Mouse (Mus musculus): ENCODE measurements around the gene Slc1a2. TPM values are rescaled to one million over a fixed set of nuclear protein-coding genes. Genes with fewer than 3 reads are reported as not detected.

Slc1a2 gene
- polyA plus RNA-seq, 1 experiment, result not detected

- no peaks in the 10 kb centered on the region for H3K79me3 ChIP-seq (ENCODE audit: low read depth)
- TF ChIP-seq FOSL1 (IDR thresholded peaks at IDR 0.05; ENCODE audit: insufficient read depth, low read length, poor library complexity, severe bottlenecking) (no peak), USF1 (IDR thresholded peaks at IDR 0.05; ENCODE audit: low read depth) (no peak), MAX (IDR thresholded peaks at IDR 0.05) (no peak), MYOD1 (IDR thresholded peaks at IDR 0.05; ENCODE audit: control insufficient read depth, insufficient read length, low read depth) (no peak), CTCF (IDR thresholded peaks at IDR 0.05; ENCODE audit: control insufficient read depth, insufficient read depth, insufficient read length) (no peak), MYOG (IDR thresholded peaks at IDR 0.05; ENCODE audit: control insufficient read depth, extremely low read depth, insufficient read length) (no peak), CEBPB (IDR thresholded peaks at IDR 0.05; ENCODE audit: low read depth) (no peak)
- no peaks in the 10 kb centered on the region for H3K36me3 ChIP-seq (ENCODE audit: control insufficient read depth, insufficient read depth)
- H3ac ChIP-seq (ENCODE audit: control insufficient read depth, insufficient read length, low read depth), result no peak overlapping the region
- H3K4me3 ChIP-seq (ENCODE audit: insufficient read depth, poor library complexity, severe bottlenecking), result no peak overlapping the region
- peaks cover 21% of the 10 kb centered on the region for H3K27me3 ChIP-seq (ENCODE audit: control insufficient read depth, insufficient read depth, insufficient read length)
- no peaks in the 10 kb centered on the region for H3K79me2 ChIP-seq (ENCODE audit: control insufficient read depth, insufficient read depth)
Measured at GRCm38 (mm10) chr2:102700695-102701094, 42.2 kb downstream of the Slc1a2 start.

- Histone ChIP-seq H3ac (ENCODE audit: control insufficient read depth, insufficient read length, low read depth) (no peak overlapping the region), H3K79me3 (ENCODE audit: low read depth) (no peaks in the 10 kb centered on the region), H3K36me3 (ENCODE audit: control insufficient read depth, insufficient read depth) (no peaks in the 10 kb centered on the region), H3K79me2 (ENCODE audit: control insufficient read depth, insufficient read depth) (no peaks in the 10 kb centered on the region), H3K27me3 (ENCODE audit: control insufficient read depth, insufficient read depth, insufficient read length) (peaks cover 18% of the 10 kb centered on the region), H3K4me3 (ENCODE audit: insufficient read depth, poor library complexity, severe bottlenecking) (no peak overlapping the region)
- TF ChIP-seq MYOG (IDR thresholded peaks at IDR 0.05; ENCODE audit: control insufficient read depth, extremely low read depth, insufficient read length) (no peak), FOSL1 (IDR thresholded peaks at IDR 0.05; ENCODE audit: insufficient read depth, low read length, poor library complexity, severe bottlenecking) (no peak), CEBPB (IDR thresholded peaks at IDR 0.05; ENCODE audit: low read depth) (no peak), MAX (IDR thresholded peaks at IDR 0.05) (no peak), CTCF (IDR thresholded peaks at IDR 0.05; ENCODE audit: control insufficient read depth, insufficient read depth, insufficient read length) (no peak), USF1 (IDR thresholded peaks at IDR 0.05; ENCODE audit: low read depth) (no peak), MYOD1 (IDR thresholded peaks at IDR 0.05; ENCODE audit: control insufficient read depth, insufficient read length, low read depth) (no peak)
Measured at GRCm38 (mm10) chr2:102701382-102701781, 42.9 kb downstream of the Slc1a2 start.

- H3K79me3 ChIP-seq (ENCODE audit: low read depth), result no peaks in the 10 kb centered on the region
- no peaks in the 10 kb centered on the region for H3K36me3 ChIP-seq (ENCODE audit: control insufficient read depth, insufficient read depth)
- H3K4me3 ChIP-seq (ENCODE audit: insufficient read depth, poor library complexity, severe bottlenecking), result no peak overlapping the region
- H3K79me2 ChIP-seq (ENCODE audit: control insufficient read depth, insufficient read depth), result no peaks in the 10 kb centered on the region
- no peak for TF ChIP-seq CEBPB (IDR thresholded peaks at IDR 0.05; ENCODE audit: low read depth)
- TF ChIP-seq FOSL1 (IDR thresholded peaks at IDR 0.05; ENCODE audit: insufficient read depth, low read length, poor library complexity, severe bottlenecking), result no peak
- no peak for TF ChIP-seq USF1 (IDR thresholded peaks at IDR 0.05; ENCODE audit: low read depth)
- H3K27me3 ChIP-seq (ENCODE audit: control insufficient read depth, insufficient read depth, insufficient read length), result peaks cover 11% of the 10 kb centered on the region
- no peak overlapping the region for H3ac ChIP-seq (ENCODE audit: control insufficient read depth, insufficient read length, low read depth)
Measured at GRCm38 (mm10) chr2:102703556-102703955, 45.1 kb downstream of the Slc1a2 start.

- Histone ChIP-seq H3ac (ENCODE audit: control insufficient read depth, insufficient read length, low read depth) (no peak overlapping the region), H3K79me3 (ENCODE audit: low read depth) (no peaks in the 10 kb centered on the region), H3K79me2 (ENCODE audit: control insufficient read depth, insufficient read depth) (no peaks in the 10 kb centered on the region), H3K36me3 (ENCODE audit: control insufficient read depth, insufficient read depth) (no peaks in the 10 kb centered on the region), H3K27me3 (ENCODE audit: control insufficient read depth, insufficient read depth, insufficient read length) (peaks cover 12% of the 10 kb centered on the region), H3K4me3 (ENCODE audit: insufficient read depth, poor library complexity, severe bottlenecking) (no peak overlapping the region)
- TF ChIP-seq FOSL1 (IDR thresholded peaks at IDR 0.05; ENCODE audit: insufficient read depth, low read length, poor library complexity, severe bottlenecking) (no peak), MYOG (IDR thresholded peaks at IDR 0.05; ENCODE audit: control insufficient read depth, extremely low read depth, insufficient read length) (no peak), CTCF (IDR thresholded peaks at IDR 0.05; ENCODE audit: control insufficient read depth, insufficient read depth, insufficient read length) (no peak), CEBPB (IDR thresholded peaks at IDR 0.05; ENCODE audit: low read depth) (no peak), MAX (IDR thresholded peaks at IDR 0.05) (no peak), MYOD1 (IDR thresholded peaks at IDR 0.05; ENCODE audit: control insufficient read depth, insufficient read length, low read depth) (no peak), USF1 (IDR thresholded peaks at IDR 0.05; ENCODE audit: low read depth) (no peak)
Measured at GRCm38 (mm10) chr2:102704781-102705180, 46.3 kb downstream of the Slc1a2 start.

GRCm38 (mm10) chr2:102711511-102711910 lies 53.1 kb downstream of the Slc1a2 start:
- no peaks in the 10 kb centered on the region for H3K36me3 ChIP-seq (ENCODE audit: control insufficient read depth, insufficient read depth)
- no peak for TF ChIP-seq MYOD1 (IDR thresholded peaks at IDR 0.05; ENCODE audit: control insufficient read depth, insufficient read length, low read depth)
- TF ChIP-seq CEBPB (IDR thresholded peaks at IDR 0.05; ENCODE audit: low read depth), result no peak
- TF ChIP-seq MYOG (IDR thresholded peaks at IDR 0.05; ENCODE audit: control insufficient read depth, extremely low read depth, insufficient read length), result no peak
- TF ChIP-seq MAX (IDR thresholded peaks at IDR 0.05), result no peak
- no peak overlapping the region for H3ac ChIP-seq (ENCODE audit: control insufficient read depth, insufficient read length, low read depth)
- no peaks in the 10 kb centered on the region for H3K79me3 ChIP-seq (ENCODE audit: low read depth)
- peaks cover 17% of the 10 kb centered on the region for H3K27me3 ChIP-seq (ENCODE audit: control insufficient read depth, insufficient read depth, insufficient read length)
- no peak overlapping the region for H3K4me3 ChIP-seq (ENCODE audit: insufficient read depth, poor library complexity, severe bottlenecking)
- no peaks in the 10 kb centered on the region for H3K79me2 ChIP-seq (ENCODE audit: control insufficient read depth, insufficient read depth)

- no peak overlapping the region for H3ac ChIP-seq (ENCODE audit: control insufficient read depth, insufficient read length, low read depth)
- peaks cover 22% of the 10 kb centered on the region for H3K27me3 ChIP-seq (ENCODE audit: control insufficient read depth, insufficient read depth, insufficient read length)
- no peaks in the 10 kb centered on the region for H3K79me2 ChIP-seq (ENCODE audit: control insufficient read depth, insufficient read depth)
- H3K4me3 ChIP-seq (ENCODE audit: insufficient read depth, poor library complexity, severe bottlenecking), result no peak overlapping the region
- TF ChIP-seq CEBPB (IDR thresholded peaks at IDR 0.05; ENCODE audit: low read depth), result no peak
- no peaks in the 10 kb centered on the region for H3K36me3 ChIP-seq (ENCODE audit: control insufficient read depth, insufficient read depth)
- H3K79me3 ChIP-seq (ENCODE audit: low read depth), result no peaks in the 10 kb centered on the region
Measured at GRCm38 (mm10) chr2:102712049-102712448, 53.6 kb downstream of the Slc1a2 start.
